8 mouse cellular contexts compared by ENCODE assay signal in the genomic region with DNA sequence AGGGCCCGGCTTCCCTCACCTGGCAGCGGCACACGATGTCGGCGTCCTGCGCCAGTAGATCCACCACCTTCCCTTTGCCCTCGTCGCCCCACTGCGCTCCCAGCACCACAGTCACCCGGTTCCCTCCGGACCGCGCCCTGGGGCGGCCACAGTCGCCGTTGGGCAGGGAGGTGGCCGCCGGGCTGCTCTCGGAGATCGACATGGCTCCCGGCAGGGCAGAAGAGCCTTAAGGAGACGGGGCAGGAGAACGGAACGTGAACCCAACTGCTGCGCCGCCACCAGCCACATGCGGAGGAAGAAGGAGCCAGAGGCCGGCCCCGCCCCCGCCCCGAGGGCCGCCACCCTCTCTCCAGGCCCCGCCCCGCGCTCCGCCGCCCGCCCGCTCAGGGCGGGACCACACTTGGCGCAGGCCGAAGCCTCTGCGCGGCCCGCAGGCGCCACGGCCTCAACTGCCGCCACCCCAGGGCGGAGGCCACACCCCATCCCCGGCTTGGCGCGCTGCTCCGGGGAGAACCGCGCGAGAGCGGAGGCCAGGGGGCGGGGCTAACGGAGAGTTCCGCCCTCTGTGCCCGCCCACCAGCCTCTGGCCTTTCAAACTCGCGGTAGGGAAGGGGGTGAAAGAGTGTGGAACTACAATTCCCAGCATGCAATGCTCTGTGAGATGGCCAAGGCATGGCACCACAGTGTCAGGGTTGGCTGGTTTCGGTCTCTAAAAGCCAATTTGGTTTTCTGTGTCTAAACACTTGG. TPM values are rescaled to one million over a fixed set of nuclear protein-coding genes. Genes with fewer than 3 reads are reported as not detected.
A peak's percentile ranks its signal among the peaks of the same experiment; 100 is the strongest.
DNase-seq lines count a peak whose midpoint lies in the region; ATAC-seq and TF ChIP-seq lines count a peak whose summit lies in the region.

A gene (minus strand): TSS at position 319 of the 747 bp plus-strand sequence.

- H3K4me3 ChIP-seq in ES-Bruce4 (ENCODE audit: low read depth, low read length) = peak within 1 kb of the TSS; percentile 86
- peak within 1 kb of the TSS; percentile 67 for H3K4me3 ChIP-seq in forebrain, embryonic 13.5 days
- peak within 1 kb of the TSS; percentile 89 for H3K4me3 ChIP-seq in liver, postnatal 0 days (ENCODE audit: low read depth, low read length)
- peak within 1 kb of the TSS; percentile 90 for H3K4me3 ChIP-seq in neural tube, embryonic 14.5 days (ENCODE audit: low read depth, low read length)

- no peaks in the 10 kb centered on the region for H3K27me3 ChIP-seq in ES-Bruce4 (ENCODE audit: control insufficient read depth, insufficient read depth, low read length, poor library complexity, severe bottlenecking)
- no peaks in the 10 kb centered on the region for H3K27me3 ChIP-seq in forebrain, embryonic 13.5 days
- H3K27me3 ChIP-seq in liver, postnatal 0 days (ENCODE audit: insufficient read depth, low read length) = no peaks in the 10 kb centered on the region
- H3K27me3 ChIP-seq in neural tube, embryonic 14.5 days (ENCODE audit: control insufficient read depth, insufficient read depth, low read length) = no peaks in the 10 kb centered on the region

- TF ChIP-seq CTCF in ES-Bruce4 (IDR thresholded peaks at IDR 0.05; ENCODE audit: low read depth, low read length) = no peak
- TF ChIP-seq CTCF in liver, postnatal 0 days (IDR thresholded peaks at IDR 0.05; ENCODE audit: low read depth) = 0 out of 2 replicates have a peak, but pooled peaks have one; percentile 0

- peak; percentile 99 for DNase-seq in heart, postnatal 10 days
- DNase-seq in large intestine, adult 2 months (ENCODE audit: low read depth, low spot score) = peak; percentile 91
- peak; percentile 99 for DNase-seq in liver, postnatal 0 days
- DNase-seq in testis, postnatal 10 days (ENCODE audit: low spot score) = peak; percentile 99

- H3K9me3 ChIP-seq in ES-Bruce4 (replicated peaks; ENCODE audit: control insufficient read depth, insufficient read depth, low read length, poor library complexity, severe bottlenecking) = no peaks in the 10 kb centered on the region
- no peaks in the 10 kb centered on the region for H3K9me3 ChIP-seq in forebrain, embryonic 13.5 days (replicated peaks)
- no peaks in the 10 kb centered on the region for H3K9me3 ChIP-seq in liver, postnatal 0 days (ENCODE audit: low read length)
- no peaks in the 10 kb centered on the region for H3K9me3 ChIP-seq in neural tube, embryonic 14.5 days (ENCODE audit: control insufficient read depth, low read length)

- whole genome bisulfite sequencing in forebrain, embryonic 13.5 days = under 1% methylated on average over 62 of the region's 64 CpGs
- under 1% methylated on average over 63 of the region's 64 CpGs for WGBS in large intestine, adult 2 months
- WGBS in liver, postnatal 0 days (ENCODE audit: insufficient replicate concordance) = 1% methylated on average over 56 of the region's 64 CpGs
- WGBS in neural tube, embryonic 14.5 days = under 1% methylated on average over 48 of the region's 64 CpGs

- H3K4me1 ChIP-seq in ES-Bruce4 (ENCODE audit: control insufficient read depth, insufficient read depth, low read length) = no peaks in the 10 kb centered on the region
- H3K4me1 ChIP-seq in forebrain, embryonic 13.5 days = peaks cover 22% of the 10 kb centered on the region
- peaks cover 17% of the 10 kb centered on the region; the same call in 1 of the 2 replicates for H3K4me1 ChIP-seq in liver, postnatal 0 days (ENCODE audit: insufficient read depth)
- H3K4me1 ChIP-seq in neural tube, embryonic 14.5 days (ENCODE audit: control insufficient read depth, insufficient read depth, low read length) = peaks cover 14% of the 10 kb centered on the region; the same call in 1 of the 2 replicates

- peak within 1 kb of the TSS; percentile 48 for H3K27ac ChIP-seq in ES-Bruce4 (ENCODE audit: insufficient read depth, low read length)
- peak within 1 kb of the TSS; percentile 83 for H3K27ac ChIP-seq in forebrain, embryonic 13.5 days
- peak within 1 kb of the TSS; percentile 95 for H3K27ac ChIP-seq in liver, postnatal 0 days (ENCODE audit: low read depth)
- peak within 1 kb of the TSS; percentile 83 for H3K27ac ChIP-seq in neural tube, embryonic 14.5 days (ENCODE audit: low read depth, low read length)

- intact Hi-C loops in heart, postnatal 10 days (cut with DNase I) = loop anchor here (5.0 kb wide), 1 partner anchor 186 kb away; a partner anchor contains a TSS

- H3K4me2 ChIP-seq in forebrain, embryonic 13.5 days = peak within 1 kb of the TSS; percentile 71
- H3K4me2 ChIP-seq in liver, postnatal 0 days (ENCODE audit: low read depth, low read length) = peak within 1 kb of the TSS; percentile 82
- peak within 1 kb of the TSS; percentile 51 for H3K4me2 ChIP-seq in neural tube, embryonic 14.5 days (ENCODE audit: low read depth, low read length)

- TF ChIP-seq EP300 in ES-Bruce4 (IDR thresholded peaks at IDR 0.05; ENCODE audit: insufficient read depth, low read depth, low read length) = no peak
- TF ChIP-seq EP300 in liver, postnatal 0 days (IDR thresholded peaks at IDR 0.05; ENCODE audit: low read depth) = no peak; the same call in 1 of the 2 replicates

- H3K9ac ChIP-seq in ES-Bruce4 (ENCODE audit: low read depth, poor library complexity, severe bottlenecking) = peak within 1 kb of the TSS; percentile 82
- H3K9ac ChIP-seq in forebrain, embryonic 13.5 days = peak within 1 kb of the TSS; percentile 77
- peak within 1 kb of the TSS; percentile 95 for H3K9ac ChIP-seq in liver, postnatal 0 days (replicated peaks)
- H3K9ac ChIP-seq in neural tube, embryonic 14.5 days (replicated peaks; ENCODE audit: low read depth, low read length) = peak within 1 kb of the TSS; percentile 81

- H3K36me3 ChIP-seq in ES-Bruce4 (ENCODE audit: control insufficient read depth, insufficient read depth, low read length, poor library complexity, severe bottlenecking) = peaks cover 4% of the 10 kb centered on the region; the same call in 1 of the 2 replicates
- no peaks in the 10 kb centered on the region for H3K36me3 ChIP-seq in forebrain, embryonic 13.5 days (ENCODE audit: poor library complexity, severe bottlenecking)
- H3K36me3 ChIP-seq in liver, postnatal 0 days (replicated peaks; ENCODE audit: insufficient read depth, low read length) = no peaks in the 10 kb centered on the region
- no peaks in the 10 kb centered on the region for H3K36me3 ChIP-seq in neural tube, embryonic 14.5 days (ENCODE audit: control insufficient read depth, insufficient read depth, low read length)

- peak; percentile 96 for ATAC-seq in cerebellum, adult (ENCODE audit: insufficient number of reproducible peaks, low FRiP score, low TSS enrichment)
- ATAC-seq in forebrain, embryonic 13.5 days = peak; percentile 99
- ATAC-seq in liver, postnatal 0 days = peak; percentile 99
- ATAC-seq in neural tube, embryonic 14.5 days (ENCODE audit: low read depth) = peak; percentile 99

- peak; percentile 87 for TF ChIP-seq POLR2A in ES-Bruce4 (IDR thresholded peaks at IDR 0.05; ENCODE audit: insufficient read depth, low read length)

RNA-seq across cellular contexts. Expression of the gene that starts here (rescaled TPM):
- polyA plus RNA-seq in ES-Bruce4 (2011; ENCODE audit: insufficient read depth, insufficient read length, low read depth, missing spikeins) = 157 and 166 TPM in 2 replicates
- 43.9 and 45.6 TPM in 2 replicates for polyA plus RNA-seq in forebrain, embryonic 13.5 days (2015; fragmentation: Nextera tagmentation; extraction: Ambion mirVana)
- total RNA-seq in heart, postnatal 10 days (2021) = 10 to 100 TPM; 20.3 to 20.4 TPM
- 15.3 and 20.6 TPM in 2 replicates for polyA plus RNA-seq in large intestine, adult 2 months (2012; rRNA removed)
- polyA plus RNA-seq in liver, postnatal 0 days (2015; fragmentation: Nextera tagmentation; extraction: Ambion mirVana) = 13.0 TPM in 2 replicates
- polyA plus RNA-seq in neural tube, embryonic 14.5 days (2014; fragmentation: Nextera tagmentation; extraction: Ambion mirVana) = 52.2 and 53.8 TPM in 2 replicates

Comparison
In these comparisons a context has a peak if more than half of its experiments do, and no peak if none do; other contexts are left out.
1. Peak in every context shown above with its lines: DNase-seq, ATAC-seq, H3K4me3 ChIP-seq and H3K27ac ChIP-seq.